9 mouse cellular contexts compared by ENCODE assay signal in genomic region chr1:37250643-37251310, GRCm38 (mm10). TPM values are rescaled to one million over a fixed set of nuclear protein-coding genes. Genes with fewer than 3 reads are reported as not detected.
DNase-seq lines count a peak whose midpoint lies in the region; ATAC-seq and TF ChIP-seq lines count a peak whose summit lies in the region.
"Had no signal": no experiment of that assay in that cellular context is flagged by ENCODE, and none has a peak within 500 bp of the region (broad histone marks: within the 10 kb centered on the region; RNA-seq: fewer than 3 reads in every experiment).

No protein-coding gene starts in this region.

- 0 out of 2 replicates have a peak, but pooled peaks have one; percentile 58 for TF ChIP-seq EP300 in heart, adult 2 months (IDR thresholded peaks at IDR 0.05; ENCODE audit: insufficient read depth, low read depth, low read length)

- H3K9me3 ChIP-seq in heart, embryonic 11.5 days (replicated peaks; ENCODE audit: control insufficient read depth, low read length): no peaks in the 10 kb centered on the region
- H3K9me3 ChIP-seq in forebrain, postnatal 0 days (ENCODE audit: low read length): no peaks in the 10 kb centered on the region
- H3K9me3 ChIP-seq in limb, embryonic 10.5 days (replicated peaks): no peaks in the 10 kb centered on the region
- H3K9me3 ChIP-seq in neural tube, embryonic 11.5 days (ENCODE audit: control insufficient read depth, low read length): no peaks in the 10 kb centered on the region

- H3K4me3 ChIP-seq in heart, adult 2 months: no peak overlapping the region
- no peak overlapping the region for H3K4me3 ChIP-seq in heart, embryonic 11.5 days (ENCODE audit: low read depth, low read length)
- no peak overlapping the region for H3K4me3 ChIP-seq in forebrain, postnatal 0 days (ENCODE audit: low read depth, low read length)
- no peak overlapping the region for H3K4me3 ChIP-seq in limb, embryonic 10.5 days
- H3K4me3 ChIP-seq in neural tube, embryonic 11.5 days (ENCODE audit: low read depth, low read length): no peak overlapping the region
- H3K4me3 ChIP-seq: myocyte had no signal

- no peak overlapping the region for H3K27ac ChIP-seq in heart, adult 2 months
- H3K27ac ChIP-seq in heart, embryonic 11.5 days (ENCODE audit: low read depth, low read length): no peak overlapping the region
- H3K27ac ChIP-seq in forebrain, postnatal 0 days (ENCODE audit: low read depth, low read length): no peak overlapping the region
- no peak overlapping the region for H3K27ac ChIP-seq in limb, embryonic 10.5 days
- no peak overlapping the region for H3K27ac ChIP-seq in neural tube, embryonic 11.5 days (ENCODE audit: low read depth, low read length)

- no peak overlapping the region for H3K4me2 ChIP-seq in heart, embryonic 11.5 days
- no peak overlapping the region for H3K4me2 ChIP-seq in forebrain, postnatal 0 days (ENCODE audit: low read depth)
- H3K4me2 ChIP-seq in neural tube, embryonic 11.5 days (ENCODE audit: low read depth): no peak overlapping the region

- no peaks in the 10 kb centered on the region for H3K27me3 ChIP-seq in heart, adult 2 months (ENCODE audit: control insufficient read depth, insufficient read depth, low read length)
- H3K27me3 ChIP-seq in heart, embryonic 11.5 days (ENCODE audit: control insufficient read depth, insufficient read depth, low read length): no peaks in the 10 kb centered on the region
- no peaks in the 10 kb centered on the region for H3K27me3 ChIP-seq in forebrain, postnatal 0 days (ENCODE audit: insufficient read depth, low read length)
- H3K27me3 ChIP-seq in limb, embryonic 10.5 days (ENCODE audit: low read depth, poor library complexity, severe bottlenecking): no peaks in the 10 kb centered on the region
- H3K27me3 ChIP-seq in neural tube, embryonic 11.5 days (ENCODE audit: control insufficient read depth, insufficient read depth, low read length): no peaks in the 10 kb centered on the region
- no peaks in the 10 kb centered on the region for H3K27me3 ChIP-seq in splenic B cell, adult 2 months (ENCODE audit: control insufficient read depth, insufficient read depth, low read length, poor library complexity, severe bottlenecking)

- H3K36me3 ChIP-seq in heart, adult 2 months (ENCODE audit: control insufficient read depth, insufficient read depth, low read length): no peaks in the 10 kb centered on the region
- no peaks in the 10 kb centered on the region for H3K36me3 ChIP-seq in heart, embryonic 11.5 days (ENCODE audit: control insufficient read depth, insufficient read depth, low read length)
- no peaks in the 10 kb centered on the region for H3K36me3 ChIP-seq in forebrain, postnatal 0 days (ENCODE audit: insufficient read depth)
- H3K36me3 ChIP-seq in limb, embryonic 10.5 days: no peaks in the 10 kb centered on the region
- H3K36me3 ChIP-seq in neural tube, embryonic 11.5 days (ENCODE audit: control insufficient read depth, insufficient read depth, low read length): no peaks in the 10 kb centered on the region
- no peaks in the 10 kb centered on the region for H3K36me3 ChIP-seq in splenic B cell, adult 2 months (ENCODE audit: control insufficient read depth, insufficient read depth, low read length, poor library complexity, severe bottlenecking)

- no peaks in the 10 kb centered on the region for H3K79me2 ChIP-seq in heart, adult 2 months (replicated peaks; ENCODE audit: control insufficient read depth, insufficient read depth, low read length)

- no peak for TF ChIP-seq POLR2A in heart, adult 2 months (IDR thresholded peaks at IDR 0.05; ENCODE audit: insufficient read depth, low read depth, low read length)

- no peak overlapping the region for H3K9ac ChIP-seq in heart, adult 2 months (ENCODE audit: low read depth, low read length)
- no peak overlapping the region for H3K9ac ChIP-seq in heart, embryonic 11.5 days (ENCODE audit: low read depth, low read length)
- H3K9ac ChIP-seq in forebrain, postnatal 0 days: no peak overlapping the region
- no peak overlapping the region for H3K9ac ChIP-seq in neural tube, embryonic 11.5 days (ENCODE audit: low read length)

- no peak for ATAC-seq in heart, embryonic 11.5 days (replicated peaks; ENCODE audit: insufficient number of reproducible peaks, low FRiP score, low TSS enrichment)
- ATAC-seq in forebrain, postnatal 0 days: peak; percentile 78; the same call in 1 of the 2 replicates
- ATAC-seq in neural tube, embryonic 11.5 days (ENCODE audit: insufficient read depth, low FRiP score, low TSS enrichment): no peak

- WGBS in heart, adult 2 months: 34% methylated on average over 5 of the region's 5 CpGs
- WGBS in heart, embryonic 11.5 days (ENCODE audit: insufficient replicate concordance): 39% methylated on average over 5 of the region's 5 CpGs
- WGBS in forebrain, postnatal 0 days: 37% methylated on average over 5 of the region's 5 CpGs
- WGBS in limb, embryonic 10.5 days: 45% methylated on average over 5 of the region's 5 CpGs
- 44% methylated on average over 5 of the region's 5 CpGs for WGBS in neural tube, embryonic 11.5 days

- no peaks in the 10 kb centered on the region for H3K4me1 ChIP-seq in heart, adult 2 months (ENCODE audit: control insufficient read depth, insufficient read depth, low read length)
- no peaks in the 10 kb centered on the region for H3K4me1 ChIP-seq in heart, embryonic 11.5 days (ENCODE audit: control insufficient read depth, insufficient read depth, low read length)
- no peaks in the 10 kb centered on the region for H3K4me1 ChIP-seq in forebrain, postnatal 0 days (ENCODE audit: insufficient read depth)
- no peaks in the 10 kb centered on the region for H3K4me1 ChIP-seq in limb, embryonic 10.5 days
- H3K4me1 ChIP-seq in neural tube, embryonic 11.5 days (ENCODE audit: control insufficient read depth, insufficient read depth, low read length): no peaks in the 10 kb centered on the region

- intact Hi-C loops in heart, adult 2 months (cut with DNase I): loop anchor here (1.0 kb wide), 3 partner anchors 56 to 513 kb away; no protein-coding TSS in a partner anchor

- DNase-seq in heart, adult 2 months: peak; percentile 67 to 84
- peak; percentile 77 for DNase-seq in cerebellum, adult 11 months
- DNase-seq in forebrain, postnatal 0 days: peak; percentile 92
- peak; percentile 33 for DNase-seq in hindlimb bud, embryonic 11.5 days (ENCODE audit: extremely low spot score, low read depth, low spot score)
- DNase-seq in limb, embryonic 10.5 days (ENCODE audit: low spot score): peak; percentile 89
- peak; percentile 86 for DNase-seq in neural tube, embryonic 11.5 days (ENCODE audit: low spot score)
- DNase-seq in splenic B cell, adult 2 months (ENCODE audit: low read depth, low spot score): peak; percentile 86

- peak; percentile 91 for TF ChIP-seq CTCF in heart, adult 2 months (IDR thresholded peaks at IDR 0.05)
- TF ChIP-seq CTCF in forebrain, postnatal 0 days (IDR thresholded peaks at IDR 0.05; ENCODE audit: low read depth): peak; percentile 91

RNA-seq across cellular contexts. Expression of gene Cnga3, which starts 36.5 kb away (rescaled TPM):
- total RNA-seq in heart, adult 2 months (2021): 1 to 10 TPM; 1.4 to 1.5 TPM
- 1.5 and 2.3 TPM in 2 replicates for polyA plus RNA-seq in heart, adult 2 months (2012; rRNA removed)
- not detected in 2 replicates for polyA plus RNA-seq in heart, embryonic 11.5 days (2014; fragmentation: Nextera tagmentation; extraction: Ambion mirVana)
- 0.15 and 1.8 TPM in 2 replicates for total RNA-seq in forebrain, postnatal 0 days (2014; rRNA removed)
- 0.18 and 0.52 TPM in 2 replicates for polyA plus RNA-seq in forebrain, postnatal 0 days (2015; fragmentation: Nextera tagmentation; extraction: Ambion mirVana)
- not detected in 2 replicates for polyA plus RNA-seq in limb, embryonic 10.5 days (2016; fragmentation: Nextera tagmentation; extraction: Ambion mirVana)
- not detected in 2 replicates for polyA plus RNA-seq in neural tube, embryonic 11.5 days (2014; fragmentation: Nextera tagmentation; extraction: Ambion mirVana)
- polyA plus RNA-seq: myocyte had no signal

RNA-seq across cellular contexts. Expression of gene Inpp4a, which starts 48.9 kb away (rescaled TPM):
- 10 to 100 TPM; 18.9 to 19.2 TPM for total RNA-seq in heart, adult 2 months (2021)
- polyA plus RNA-seq in heart, adult 2 months (2012; rRNA removed): 10.3 and 14.3 TPM in 2 replicates
- 12.7 and 13.3 TPM in 2 replicates for polyA plus RNA-seq in heart, embryonic 11.5 days (2014; fragmentation: Nextera tagmentation; extraction: Ambion mirVana)
- total RNA-seq in forebrain, postnatal 0 days (2014; rRNA removed): 34.3 and 41.2 TPM in 2 replicates
- polyA plus RNA-seq in forebrain, postnatal 0 days (2015; fragmentation: Nextera tagmentation; extraction: Ambion mirVana): 52.0 and 72.1 TPM in 2 replicates
- polyA plus RNA-seq in limb, embryonic 10.5 days (2016; fragmentation: Nextera tagmentation; extraction: Ambion mirVana): 7.9 and 11.3 TPM in 2 replicates
- 24.4 and 25.8 TPM in 2 replicates for polyA plus RNA-seq in neural tube, embryonic 11.5 days (2014; fragmentation: Nextera tagmentation; extraction: Ambion mirVana)

Comparison
In these comparisons a context has a peak if more than half of its experiments do, and no peak if none do; other contexts are left out.
1. DNase-seq: peak in every context shown above with its lines; median percentile 92 in forebrain, postnatal 0 days; 89 in limb, embryonic 10.5 days; 86 in neural tube, embryonic 11.5 days; 86 in splenic B cell, adult 2 months; 77 in cerebellum, adult 11 months; 76 in heart, adult 2 months; 33 in hindlimb bud, embryonic 11.5 days.